Mouse (Mus musculus): ENCODE results near the gene Adam15. TPM values are rescaled to one million over a fixed set of nuclear protein-coding genes. Genes with fewer than 3 reads are reported as not detected.

The Adam15 gene
- total RNA-seq (2023) = 2.8 TPM

GRCm38 (mm10) chr3:89349869-89350501, at the start of gene Adam15:
Gene Adam15 (minus strand): TSS chr3:89349996.

GRCm38 (mm10) chr3:89394006-89394893, 44.5 kb upstream of the Adam15 start, which contains the start of gene Zbtb7b:
Gene Zbtb7b (minus strand): TSS chr3:89394776.

GRCm38 (mm10) chr3:89365153-89365485, 15.3 kb upstream of the Adam15 start, which contains the start of gene Dcst1:
Gene Dcst1 (minus strand): TSS chr3:89365253.

DNA sequence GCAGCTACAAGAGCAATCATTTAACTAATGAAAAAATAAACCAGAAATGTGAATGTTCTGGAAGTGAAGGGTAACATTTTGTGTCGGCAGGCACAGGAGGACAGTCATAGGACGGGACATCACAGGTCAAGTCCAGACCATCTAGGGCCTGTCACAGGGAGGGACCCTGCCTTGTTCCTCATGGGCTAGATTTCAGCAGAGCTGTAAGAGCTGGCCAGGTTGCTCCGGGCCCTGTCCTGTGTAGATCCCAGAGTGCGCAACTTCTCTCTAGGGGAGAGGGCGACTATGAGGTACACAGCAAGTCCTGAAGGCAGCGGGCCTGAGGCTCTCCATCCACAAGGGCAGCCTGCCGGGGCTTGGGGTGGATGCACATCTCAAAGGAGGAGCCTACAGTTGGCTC, 11.9 kb upstream of the Adam15 start, which contains the start of gene Dcst2:
Gene Dcst2 (plus strand): TSS at position 301 of the 400 bp plus-strand sequence.

GRCm38 (mm10) chr3:89337721-89338578, 11.8 kb downstream of the Adam15 start, which contains the start of gene Efna4:
Gene Efna4 (minus strand): TSS chr3:89338028.

GRCm38 (mm10) chr3:89322514-89323165, 27.2 kb downstream of the Adam15 start, which contains the start of gene Efna3:
Gene Efna3 (minus strand): TSS chr3:89322965.

Other genes starting within 250 kb of the Adam15 start
- not detected for gene Gm43738, start 248.9 kb downstream of the Adam15 start, total RNA-seq (2023)
- gene Fdps, start 248.0 kb downstream of the Adam15 start, total RNA-seq (2023) = 24.2 TPM
- not detected for gene Pklr, start 213.9 kb downstream of the Adam15 start, total RNA-seq (2023)
- gene Hcn3, start 189.8 kb downstream of the Adam15 start, total RNA-seq (2023) = 19.3 TPM
- 122 TPM for gene Clk2, start 185.2 kb downstream of the Adam15 start, total RNA-seq (2023)
- gene Scamp3, start 172.5 kb downstream of the Adam15 start, total RNA-seq (2023) = 152 TPM
- 176 TPM for gene Fam189b, start 166.9 kb downstream of the Adam15 start, total RNA-seq (2023)
- gene Gba, start 147.1 kb downstream of the Adam15 start, total RNA-seq (2023) = 67.9 TPM
- 6.5 TPM for gene Thbs3, start 134.8 kb downstream of the Adam15 start, total RNA-seq (2023)
- 193 TPM for gene Mtx1, start 122.9 kb downstream of the Adam15 start, total RNA-seq (2023)
- gene Muc1, start 120.9 kb downstream of the Adam15 start, total RNA-seq (2023) = not detected
- gene Krtcap2, start 104.0 kb downstream of the Adam15 start, total RNA-seq (2023) = 96.7 TPM
- 1.5 TPM for gene Trim46, start 103.7 kb downstream of the Adam15 start, total RNA-seq (2023)
- 72.2 TPM for gene Dpm3, start 90.6 kb downstream of the Adam15 start, total RNA-seq (2023)
- gene Slc50a1, start 79.4 kb downstream of the Adam15 start, total RNA-seq (2023) = 126 TPM
- gene Efna1, start 68.9 kb downstream of the Adam15 start, total RNA-seq (2023) = not detected
- gene Efna3, start 27.0 kb downstream of the Adam15 start, total RNA-seq (2023) = not detected
- not detected for gene Efna4, start 12.0 kb downstream of the Adam15 start, total RNA-seq (2023)
- not detected for gene Dcst2, start 12.0 kb upstream of the Adam15 start, total RNA-seq (2023)
- not detected for gene Dcst1, start 15.3 kb upstream of the Adam15 start, total RNA-seq (2023)
- 6.8 TPM for gene Zbtb7b, start 44.8 kb upstream of the Adam15 start, total RNA-seq (2023)
- gene Lenep, start 52.8 kb upstream of the Adam15 start, total RNA-seq (2023) = not detected
- 29.3 TPM for gene Flad1, start 61.9 kb upstream of the Adam15 start, total RNA-seq (2023)
- gene Cks1b, start 68.4 kb upstream of the Adam15 start, total RNA-seq (2023) = 2.8 TPM
- 95.4 TPM for gene Shc1, start 68.4 kb upstream of the Adam15 start, total RNA-seq (2023)
- 48.9 TPM for gene Pygo2, start 80.2 kb upstream of the Adam15 start, total RNA-seq (2023)
- 98.2 TPM for gene Pbxip1, start 86.7 kb upstream of the Adam15 start, total RNA-seq (2023)
- gene Pmvk, start 104.5 kb upstream of the Adam15 start, total RNA-seq (2023) = 13.5 TPM
- gene Kcnn3, start 170.2 kb upstream of the Adam15 start, total RNA-seq (2023) = not detected